Mouse (Mus musculus) G1E (cell line): ENCODE results near the gene Brpf1.

Experiments used
- CTCF ChIP-seq: IDR thresholded peaks from 2 replicates; pipeline ENCODE4 v1.5.1; 2012; ENCODE audit warnings: low read depth, low read length, inconsistent platforms, mixed read lengths
- GATA1 ChIP-seq: IDR thresholded peaks from 2 replicates; pipeline ENCODE4 v1.6.1; 2012; ENCODE audit warnings: borderline replicate concordance, low read length, inconsistent platforms, mixed read lengths
- POLR2AphosphoS5 ChIP-seq: IDR thresholded peaks from 2 replicates; pipeline ENCODE4 v1.6.1; 2012; ENCODE audit warnings: low read depth, low read length, inconsistent platforms; ENCODE audit not compliant: insufficient replicate concordance

DNA sequence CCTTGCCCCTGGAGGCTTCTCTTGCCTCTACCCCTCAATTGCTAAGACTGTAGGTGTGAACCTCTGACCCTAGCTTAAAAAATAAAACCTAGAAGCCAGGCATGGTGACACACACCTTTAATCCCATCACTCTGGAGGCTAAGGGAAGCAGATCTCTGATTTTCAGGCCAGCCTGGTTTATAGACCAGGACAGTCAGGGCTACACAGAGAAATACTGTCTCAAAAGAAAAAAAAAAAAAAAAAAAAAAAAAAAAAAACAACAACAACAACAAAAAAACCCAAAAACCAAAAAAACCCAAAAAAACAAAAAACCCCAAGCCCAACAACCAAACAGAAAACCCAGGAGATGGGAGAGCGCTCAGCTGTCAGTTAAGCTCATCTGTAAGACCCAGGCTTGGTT is 60.6 kb downstream of the Brpf1 start:
- no peak for TF ChIP-seq CTCF
- no peak for TF ChIP-seq GATA1
- no peak for TF ChIP-seq POLR2AphosphoS5
